Mouse (Mus musculus) limb, embryonic 10.5 days (tissue): ENCODE measurements at regions not wholly inside any gene's neighbourhood (a gene's known extent, or its start where the extent isn't known, plus 50 kb on each side); places are given as distances from the start of the nearest gene placed in this dataset.

Experiments used
- DNase-seq: peaks from one replicate; pipeline ENCODE4 v3.0.0-alpha.2; 2017; ENCODE audit warnings: low spot score
- H3K27ac ChIP-seq: fragments of 300-500 bp; sonication (generic); 2 replicates; pipeline ENCODE4 v1.5.1; 2016; ENCODE audit warnings: mild to moderate bottlenecking
- H3K27me3 ChIP-seq: fragments of 300-500 bp; sonication (generic); 2 replicates; pipeline ENCODE4 v1.6.1; 2016; ENCODE audit warnings: low read depth, mild to moderate bottlenecking; ENCODE audit not compliant: poor library complexity, severe bottlenecking
- H3K36me3 ChIP-seq: fragments of 300-500 bp; sonication (generic); 2 replicates; pipeline ENCODE4 v1.6.1; 2016; ENCODE audit warnings: mild to moderate bottlenecking, moderate library complexity
- H3K4me1 ChIP-seq: fragments of 300-500 bp; sonication (generic); 2 replicates; pipeline ENCODE4 v1.6.1; 2016
- H3K4me3 ChIP-seq: fragments of 300-500 bp; sonication (generic); 2 replicates; pipeline ENCODE4 v1.5.1; 2016; ENCODE audit warnings: mild to moderate bottlenecking, moderate library complexity
- H3K9me3 ChIP-seq: fragments of 300-500 bp; sonication (generic); replicated peaks from 2 replicates; pipeline ENCODE4 v1.6.1; 2016; ENCODE audit warnings: mild to moderate bottlenecking
- WGBS: fragments of 180-500 bp; shearing (Covaris S2); methylation state at CpG from one replicate; pipeline ENCODE4 v1.1.7; 2016; 5-methylcytosine and 5-hydroxymethylcytosine counted together

DNA sequence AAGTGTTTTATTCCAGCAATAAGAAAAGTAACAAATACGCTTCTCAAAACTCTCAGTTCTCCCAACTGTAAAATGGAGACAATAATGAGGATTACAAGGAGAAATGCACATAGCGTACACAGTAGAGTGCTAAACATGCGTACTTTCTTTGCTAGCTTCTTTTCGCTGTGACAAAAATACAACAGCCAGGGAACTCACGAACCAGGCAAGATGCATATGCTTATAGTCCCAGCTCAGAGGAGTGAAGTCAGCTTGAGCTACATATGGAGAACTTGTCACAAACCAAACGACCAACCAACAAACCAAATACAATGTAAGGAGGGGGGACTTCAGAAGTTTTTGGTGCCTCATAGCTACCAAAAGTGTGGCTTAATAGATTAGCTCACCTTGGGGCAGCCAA is 313.3 kb downstream of the Cog6 start:
- H3K36me3 ChIP-seq, result no peaks in the 10 kb centered on the region

DNA sequence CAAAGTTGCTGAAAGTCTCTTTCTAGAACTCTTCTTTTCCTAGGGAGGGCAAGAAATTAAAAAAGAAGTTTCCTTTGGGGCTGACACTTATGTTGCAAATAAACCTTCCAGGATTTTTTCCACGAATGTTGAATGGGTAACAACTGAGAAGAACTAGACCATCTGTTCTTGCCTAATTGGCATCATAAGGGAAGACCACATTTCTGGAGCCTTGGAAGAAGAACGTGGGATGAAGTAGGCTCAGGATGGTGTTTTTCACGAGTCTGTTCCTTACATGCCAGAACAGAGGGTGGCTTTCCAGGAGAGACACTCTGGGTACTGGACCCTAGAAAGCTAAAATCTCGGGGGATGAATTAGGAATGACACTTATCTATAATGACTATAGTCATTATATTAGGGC is 314.1 kb downstream of the Cog6 start:
- Histone ChIP-seq H3K4me3 (no peak overlapping the region), H3K4me1 (no peaks in the 10 kb centered on the region), H3K9me3 (no peaks in the 10 kb centered on the region), H3K27ac (no peak overlapping the region), H3K36me3 (no peaks in the 10 kb centered on the region), H3K27me3 (no peaks in the 10 kb centered on the region)
- DNase-seq, result no peak
- WGBS, result 79% methylated on average over 4 of the region's 4 CpGs

More for the DNA sequence above, 313.3 kb downstream of the Cog6 start:
- H3K9me3 ChIP-seq, result no peaks in the 10 kb centered on the region
- H3K27ac ChIP-seq, result no peak overlapping the region
- WGBS, result 92% methylated on average over 6 of the region's 6 CpGs
- H3K4me1 ChIP-seq, result no peaks in the 10 kb centered on the region
- no peak overlapping the region for H3K4me3 ChIP-seq
- no peaks in the 10 kb centered on the region for H3K27me3 ChIP-seq
- DNase-seq, result no peak

DNA sequence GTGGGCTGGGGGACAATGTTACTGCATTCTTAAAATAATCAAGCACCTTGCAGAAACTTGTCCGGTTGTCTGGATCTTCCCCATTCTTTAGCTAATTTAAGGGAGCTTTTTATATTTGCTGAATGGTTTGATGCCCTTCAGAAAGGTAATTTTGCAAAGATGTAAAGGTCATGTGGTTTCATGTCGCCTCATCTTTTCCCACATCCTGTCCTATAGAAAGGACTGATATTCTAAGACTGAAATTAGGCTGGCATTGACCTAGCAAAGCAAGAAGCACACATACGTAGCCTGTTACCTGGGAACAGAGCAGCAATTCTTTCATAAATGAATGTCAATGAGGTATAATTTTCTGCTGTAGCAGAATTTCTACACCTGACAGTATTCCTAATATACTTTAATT is 315.4 kb downstream of the Cog6 start:
- H3K36me3 ChIP-seq, result no peaks in the 10 kb centered on the region
- H3K4me1 ChIP-seq, result no peaks in the 10 kb centered on the region
- H3K9me3 ChIP-seq, result no peaks in the 10 kb centered on the region
- no peak overlapping the region for H3K27ac ChIP-seq
- WGBS, result 81% methylated on average over 3 of the region's 3 CpGs
- no peak for DNase-seq
- no peaks in the 10 kb centered on the region for H3K27me3 ChIP-seq
- no peak overlapping the region for H3K4me3 ChIP-seq

DNA sequence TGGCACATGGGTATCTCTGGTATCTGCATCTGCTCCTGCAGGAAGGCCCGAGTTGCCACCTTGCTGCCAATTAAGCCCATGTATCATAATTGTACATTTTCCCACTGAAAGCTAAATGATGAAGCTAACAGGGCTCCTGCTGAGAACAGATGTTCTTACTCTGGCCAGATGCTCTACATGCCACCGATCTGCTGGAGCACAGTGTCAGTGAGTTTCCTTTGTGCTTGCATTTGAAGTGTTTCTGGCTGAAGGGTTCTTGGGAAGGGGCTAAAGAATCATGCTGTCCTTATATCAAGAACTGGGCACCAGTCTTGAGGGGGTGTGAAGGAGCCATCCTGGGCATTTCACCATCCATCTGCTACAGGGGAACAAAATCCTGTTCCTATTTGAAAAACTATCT is 323.2 kb downstream of the Cog6 start:
- no peak for DNase-seq
- Histone ChIP-seq H3K27me3 (no peaks in the 10 kb centered on the region), H3K4me1 (peaks cover 3% of the 10 kb centered on the region; the same call in 1 of the 2 replicates), H3K36me3 (no peaks in the 10 kb centered on the region), H3K27ac (no peak overlapping the region), H3K9me3 (no peaks in the 10 kb centered on the region), H3K4me3 (no peak overlapping the region)
- 54% methylated on average over 2 of the region's 2 CpGs for WGBS

DNA sequence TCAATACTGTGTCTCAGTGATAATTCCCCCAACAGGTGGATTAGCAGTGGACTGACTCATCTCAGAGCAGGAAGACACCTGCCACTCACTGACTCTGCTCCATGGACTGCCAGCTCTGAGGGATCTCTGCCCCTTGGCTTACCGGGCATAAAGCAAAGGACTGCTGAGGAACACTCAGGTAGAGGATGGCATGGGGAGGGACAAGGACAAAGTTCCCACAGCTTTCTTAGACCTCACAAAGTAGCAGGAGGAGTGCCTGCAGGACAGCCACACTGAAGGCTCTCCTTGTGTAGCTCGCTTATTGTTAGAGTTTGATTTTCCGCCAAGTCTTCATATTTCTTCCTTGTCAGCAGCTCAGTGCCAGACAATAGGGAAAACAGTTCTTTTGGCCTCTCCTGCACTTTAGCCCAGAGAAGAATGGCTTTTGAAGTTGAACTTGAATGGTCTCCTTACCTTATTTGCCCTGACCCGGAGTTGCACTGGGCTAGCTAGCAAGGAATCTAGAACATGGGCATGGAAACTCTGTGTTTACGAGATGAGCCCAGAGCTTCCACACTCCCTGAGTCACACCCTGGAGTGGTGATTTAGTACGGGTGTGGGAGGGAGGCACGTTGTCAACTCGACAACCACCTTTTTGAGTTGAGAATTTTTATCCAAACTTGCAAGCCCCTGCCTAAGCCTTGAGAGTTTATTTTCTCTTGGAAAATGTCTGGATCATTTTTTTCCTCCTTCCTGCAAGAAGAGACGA is 331.4 kb downstream of the Cog6 start:
- Histone ChIP-seq H3K4me3 (no peak overlapping the region), H3K36me3 (no peaks in the 10 kb centered on the region), H3K9me3 (no peaks in the 10 kb centered on the region), H3K27ac (no peak overlapping the region), H3K4me1 (peaks cover 6% of the 10 kb centered on the region), H3K27me3 (no peaks in the 10 kb centered on the region)
- WGBS, result 85% methylated on average over 9 of the region's 9 CpGs
- DNase-seq, result no peak

DNA sequence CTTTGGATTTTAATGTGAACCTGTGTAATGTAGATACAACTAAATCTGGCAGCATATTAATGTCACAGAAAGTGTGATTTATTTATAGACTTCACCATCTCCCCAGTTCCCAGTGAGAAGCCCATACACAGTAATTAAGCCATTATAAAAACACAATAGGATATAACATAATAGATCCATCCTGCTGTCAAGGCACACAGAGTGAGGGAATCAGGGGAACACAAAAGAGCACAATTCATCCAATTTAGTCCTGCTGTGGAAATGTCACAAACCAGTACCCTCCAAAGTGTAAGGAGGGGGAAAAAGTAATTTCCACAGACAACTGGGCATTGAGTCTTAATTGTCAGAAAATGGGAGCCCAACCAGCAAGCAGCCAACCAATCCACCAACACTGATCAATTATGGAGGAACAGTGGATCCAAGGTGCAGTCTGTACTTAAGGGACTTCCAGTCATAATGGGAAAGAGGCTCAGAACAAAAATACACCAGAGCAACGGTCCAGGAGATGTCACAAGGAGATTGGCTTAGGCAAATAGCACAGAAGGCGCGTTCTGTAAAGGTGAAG is 336.1 kb downstream of the Cog6 start:
- no peak for DNase-seq
- 94% methylated on average over 3 of the region's 3 CpGs for WGBS
- no peaks in the 10 kb centered on the region for H3K27me3 ChIP-seq

DNA sequence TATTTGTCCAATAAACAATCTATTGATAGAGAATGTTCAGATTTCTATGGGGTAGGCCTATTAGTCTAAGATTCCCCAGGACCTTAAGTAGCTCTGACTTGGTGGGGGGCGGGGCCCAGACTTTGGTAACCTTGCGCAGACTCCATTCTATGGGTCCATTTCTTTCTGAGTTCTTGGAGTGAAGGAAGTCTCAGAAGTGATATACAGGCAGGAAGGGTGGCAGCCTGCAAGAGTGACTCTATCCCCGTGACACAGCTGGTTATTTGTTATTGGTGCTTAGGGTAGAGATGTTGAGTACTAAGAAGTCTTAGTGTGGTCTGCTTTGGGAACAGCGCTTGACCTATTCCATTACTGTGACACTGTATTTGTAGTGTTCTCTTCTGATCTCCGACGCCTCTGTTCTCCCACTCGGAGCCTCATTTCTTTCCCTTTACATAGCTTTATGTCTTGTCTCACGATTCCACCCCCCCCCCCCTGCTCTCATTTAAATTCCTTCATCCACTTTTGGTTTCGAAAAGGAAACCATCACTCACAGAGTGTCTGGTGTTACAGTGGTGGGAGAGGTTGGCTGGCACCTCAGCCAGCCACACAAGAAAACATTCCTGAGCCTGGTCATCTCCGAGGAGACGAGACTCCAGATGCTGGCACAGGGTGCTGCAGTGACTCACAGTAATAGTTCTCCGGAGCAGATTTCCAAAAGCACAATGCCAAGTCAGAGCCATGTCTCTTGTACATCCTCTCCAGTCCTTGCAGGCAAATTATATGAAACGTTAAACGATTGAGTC is 340.0 kb downstream of the Cog6 start:
- no peak for DNase-seq
- Histone ChIP-seq H3K36me3 (no peaks in the 10 kb centered on the region), H3K4me3 (no peak overlapping the region), H3K9me3 (no peaks in the 10 kb centered on the region), H3K4me1 (no peaks in the 10 kb centered on the region), H3K27ac (no peak overlapping the region), H3K27me3 (no peaks in the 10 kb centered on the region)
- 87% methylated on average over 14 of the region's 14 CpGs for WGBS

More for the DNA sequence above, 336.1 kb downstream of the Cog6 start:
- H3K36me3 ChIP-seq, result no peaks in the 10 kb centered on the region
- peaks cover 6% of the 10 kb centered on the region for H3K4me1 ChIP-seq
- H3K9me3 ChIP-seq, result no peaks in the 10 kb centered on the region
- H3K27ac ChIP-seq, result no peak overlapping the region
- H3K4me3 ChIP-seq, result no peak overlapping the region

DNA sequence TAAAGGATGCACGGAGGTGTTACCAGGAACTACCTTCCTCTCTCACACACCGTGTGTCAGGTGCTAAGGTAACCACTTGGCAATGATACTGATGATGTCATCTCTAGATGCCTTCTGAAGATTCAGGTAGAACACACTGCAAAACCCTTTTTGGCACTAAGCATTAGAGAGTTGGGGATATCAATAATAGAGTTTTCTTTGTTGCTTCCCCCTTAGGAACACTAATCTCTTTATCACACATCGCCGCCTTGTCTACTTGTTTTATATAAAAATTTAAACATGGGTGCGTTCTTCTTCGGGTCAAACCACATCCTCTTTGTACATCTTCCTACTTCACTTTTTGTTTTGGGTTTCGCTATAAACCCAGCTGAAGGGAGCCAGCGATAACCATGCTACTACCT is 346.4 kb downstream of the Cog6 start:
- H3K27me3 ChIP-seq, result no peaks in the 10 kb centered on the region
- WGBS, result 96% methylated on average over 8 of the region's 8 CpGs

DNA sequence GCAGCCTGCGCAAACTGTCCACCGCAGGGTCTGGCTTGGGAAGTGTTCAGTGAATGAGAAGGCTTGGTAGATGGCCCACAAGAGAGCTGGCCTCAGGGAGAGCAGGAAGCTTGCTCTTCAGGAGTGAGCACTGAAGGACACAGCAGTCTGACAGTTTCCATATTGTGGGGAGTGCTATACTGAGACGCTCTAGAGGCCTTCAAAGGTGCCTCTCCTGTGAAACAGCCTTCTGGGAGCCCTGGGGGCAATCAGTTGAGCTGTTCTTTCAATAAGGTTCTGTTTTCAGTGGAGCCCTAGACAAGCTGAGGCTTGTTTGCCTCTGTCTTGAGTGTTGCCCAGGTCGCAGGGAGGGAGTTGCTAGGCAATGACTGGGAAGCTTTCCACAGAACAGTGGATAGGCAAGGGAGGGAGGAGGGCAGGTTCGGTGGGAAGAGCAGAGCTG is 353.9 kb downstream of the Cog6 start:
- H3K4me1 ChIP-seq, result peaks cover 14% of the 10 kb centered on the region
- 65% methylated on average over 5 of the region's 5 CpGs for WGBS
- peak overlapping the region; percentile 53; the same call in 1 of the 2 replicates for H3K27ac ChIP-seq

More for the DNA sequence above, 346.4 kb downstream of the Cog6 start:
- Histone ChIP-seq H3K4me3 (no peak overlapping the region), H3K27ac (no peak overlapping the region), H3K9me3 (no peaks in the 10 kb centered on the region), H3K4me1 (peaks cover 6% of the 10 kb centered on the region; the same call in 1 of the 2 replicates), H3K36me3 (no peaks in the 10 kb centered on the region)
- no peak for DNase-seq

DNA sequence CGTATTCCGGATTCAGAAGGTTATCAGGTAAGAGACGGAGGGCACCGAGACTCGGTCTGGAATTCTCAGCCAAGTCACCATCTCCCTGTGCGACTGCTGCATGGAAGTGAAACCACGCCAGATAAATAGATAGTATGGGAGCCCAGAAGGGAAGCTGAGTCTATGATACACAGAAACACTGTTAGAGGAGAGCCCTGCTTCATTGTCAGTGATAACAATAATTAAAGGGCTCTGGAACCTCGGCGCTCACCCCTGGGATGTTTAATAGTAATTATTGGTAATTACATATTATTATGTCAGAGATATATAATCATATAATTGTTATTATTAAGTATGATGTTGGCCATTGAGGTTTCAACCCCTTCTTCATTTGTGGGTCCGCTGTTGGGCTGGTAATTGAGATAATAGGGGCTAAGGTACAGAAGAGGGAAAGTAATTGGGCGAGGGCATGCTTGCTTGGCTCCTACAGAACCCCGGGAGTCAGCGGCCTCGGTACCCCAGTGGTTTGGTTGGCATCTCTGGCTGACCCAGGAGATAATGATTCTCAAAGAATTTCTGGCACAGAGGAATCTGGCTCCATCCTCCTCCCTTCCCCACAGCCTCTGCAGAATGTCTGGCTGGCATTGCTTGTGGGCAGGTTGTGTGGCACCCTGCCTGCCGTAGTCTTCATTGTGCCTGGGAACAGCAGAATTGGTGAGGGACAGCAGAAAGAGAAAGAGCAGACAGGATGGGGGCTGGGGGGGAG is 354.7 kb downstream of the Cog6 start:
- DNase-seq, result no peak
- no peaks in the 10 kb centered on the region for H3K27me3 ChIP-seq
- peak overlapping the region; percentile 53; the same call in 1 of the 2 replicates for H3K27ac ChIP-seq
- H3K36me3 ChIP-seq, result no peaks in the 10 kb centered on the region
- no peak overlapping the region for H3K4me3 ChIP-seq
- H3K9me3 ChIP-seq, result no peaks in the 10 kb centered on the region
- 91% methylated on average over 15 of the region's 15 CpGs for WGBS
- H3K4me1 ChIP-seq, result peaks cover 10% of the 10 kb centered on the region

More for the DNA sequence above, 353.9 kb downstream of the Cog6 start:
- Histone ChIP-seq H3K36me3 (no peaks in the 10 kb centered on the region), H3K27me3 (no peaks in the 10 kb centered on the region), H3K4me3 (no peak overlapping the region), H3K9me3 (no peaks in the 10 kb centered on the region)
- DNase-seq, result no peak

DNA sequence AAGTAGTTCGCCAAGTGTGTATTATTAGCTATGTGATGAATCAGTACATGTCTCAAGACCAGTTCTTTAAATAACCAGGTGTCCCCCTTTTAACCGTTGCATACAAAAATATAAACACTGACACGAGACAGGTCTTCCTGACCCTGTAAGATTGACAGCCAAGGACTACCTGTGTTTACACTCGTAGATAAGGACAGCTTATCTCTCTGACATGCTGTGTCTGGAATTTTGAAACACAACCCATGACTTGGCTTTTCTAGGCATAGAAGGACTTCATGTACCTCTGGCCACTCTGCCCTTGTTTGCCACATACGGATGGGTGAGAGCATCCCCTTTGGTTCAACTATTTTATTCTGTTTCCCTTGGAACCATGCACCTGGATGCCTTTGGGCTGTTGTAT is 364.0 kb downstream of the Cog6 start:
- 72% methylated on average over 5 of the region's 5 CpGs for whole genome bisulfite sequencing
- Histone ChIP-seq H3K4me1 (peaks cover 12% of the 10 kb centered on the region), H3K27me3 (no peaks in the 10 kb centered on the region), H3K4me3 (no peak overlapping the region), H3K36me3 (no peaks in the 10 kb centered on the region), H3K9me3 (no peaks in the 10 kb centered on the region), H3K27ac (no peak overlapping the region)
- DNase-seq, result no peak

DNA sequence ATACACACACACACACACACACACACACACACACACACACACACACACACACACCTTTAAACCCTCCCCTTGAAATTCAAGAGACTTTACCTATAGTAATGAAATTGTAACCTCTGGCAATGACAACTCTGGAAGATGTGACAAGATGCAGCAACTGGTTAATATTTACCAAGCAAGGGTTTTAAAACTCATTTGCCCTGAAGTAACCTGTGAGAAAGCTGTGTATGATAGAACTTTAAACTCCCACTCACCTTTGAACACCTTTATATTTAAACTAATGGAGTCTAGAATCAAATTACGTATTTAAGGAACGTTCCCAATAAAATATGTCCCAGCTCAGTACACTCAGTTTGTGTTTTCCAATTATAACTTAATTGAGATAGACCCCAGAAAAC is 364.6 kb downstream of the Cog6 start:
- Histone ChIP-seq H3K27ac (no peak overlapping the region), H3K4me1 (peaks cover 15% of the 10 kb centered on the region), H3K27me3 (no peaks in the 10 kb centered on the region), H3K4me3 (no peak overlapping the region), H3K36me3 (no peaks in the 10 kb centered on the region), H3K9me3 (no peaks in the 10 kb centered on the region)
- 87% methylated on average over 2 of the region's 2 CpGs for WGBS
- DNase-seq, result no peak
